Mouse (Mus musculus) midbrain, embryonic 14.5 days (tissue): ENCODE measurements around the gene Pde4d. TPM values are rescaled to one million over a fixed set of nuclear protein-coding genes. Genes with fewer than 3 reads are reported as not detected.
"Not testable (repeated sequence)": the region's sequence is repeated elsewhere in the genome, so short reads cannot be mapped to it uniquely, and the experiment has no call there.

Experiments used
- ATAC-seq: fragments of 200-750 bp; cut with Nextera tagmentation; 2 replicates; pipeline ENCODE4 v1.8.0; 2017; ENCODE audit warnings: moderate number of reproducible peaks, moderate library complexity; ENCODE audit not compliant: low FRiP score, low TSS enrichment
- DNase-seq: peaks from one replicate; pipeline ENCODE4 v3.0.0-alpha.2; 2015
- H3K27ac ChIP-seq: fragments of 300-500 bp; sonication (generic); replicated peaks from 2 replicates; pipeline ENCODE4 v1.5.1; 2014; ENCODE audit warnings: mild to moderate bottlenecking, low read depth, low read length, moderate library complexity
- H3K27me3 ChIP-seq: fragments of 300-500 bp; sonication (generic); 2 replicates; pipeline ENCODE4 v1.6.1; 2014; ENCODE audit warnings: low read length, control low read depth, mixed read lengths; ENCODE audit not compliant: control insufficient read depth, insufficient read depth
- H3K36me3 ChIP-seq: fragments of 300-500 bp; sonication (generic); 2 replicates; pipeline ENCODE4 v1.6.1; 2014; ENCODE audit warnings: low read length, control low read depth; ENCODE audit not compliant: control insufficient read depth, insufficient read depth
- H3K4me1 ChIP-seq: fragments of 300-500 bp; sonication (generic); 2 replicates; pipeline ENCODE4 v1.6.1; 2014; ENCODE audit warnings: mild to moderate bottlenecking, antibody characterized with exemption, low read length, control low read depth; ENCODE audit not compliant: control insufficient read depth, insufficient read depth
- H3K4me2 ChIP-seq: fragments of 300-500 bp; sonication (generic); 2 replicates; pipeline ENCODE4 v1.6.1; 2014; ENCODE audit warnings: mild to moderate bottlenecking, low read length, moderate library complexity
- H3K4me3 ChIP-seq: fragments of 300-500 bp; sonication (generic); replicated peaks from 2 replicates; pipeline ENCODE4 v1.5.1; 2014; ENCODE audit warnings: low read depth, low read length
- H3K9ac ChIP-seq: fragments of 300-500 bp; sonication (generic); replicated peaks from 2 replicates; pipeline ENCODE4 v1.6.1; 2014; ENCODE audit warnings: mild to moderate bottlenecking, low read length, moderate library complexity
- H3K9me3 ChIP-seq: fragments of 300-500 bp; sonication (generic); 2 replicates; pipeline ENCODE4 v1.6.1; 2016; ENCODE audit warnings: low read length, control low read depth, mixed read lengths; ENCODE audit not compliant: control insufficient read depth
- WGBS: fragments of 180-500 bp; shearing (Covaris S2); extraction: QIAGEN DNeasy Blood & Tissue Kit; methylation state at CpG from one replicate; pipeline ENCODE4 v1.1.7; 2014; 5-methylcytosine and 5-hydroxymethylcytosine counted together
- polyA plus RNA-seq: library from polyadenylated mRNA; unstranded; fragments of >200 nt; fragmentation: Nextera tagmentation; extraction: Ambion mirVana; gene quantifications from 2 replicates; pipeline ENCODE4 v1.2.1, GENCODE M21; 2014

The Pde4d gene
- polyA plus RNA-seq, 1 experiment from 2014 or later = 27.1 TPM

- Histone ChIP-seq H3K27me3 (no peaks in the 10 kb centered on the region), H3K4me3 (no peak overlapping the region), H3K9me3 (no peaks in the 10 kb centered on the region), H3K4me1 (no peaks in the 10 kb centered on the region), H3K36me3 (no peaks in the 10 kb centered on the region), H3K4me2 (no peak overlapping the region), H3K9ac (no peak overlapping the region), H3K27ac (no peak overlapping the region)
- DNase-seq (no peak), ATAC-seq (no peak)
- 88% methylated on average over 5 of the region's 5 CpGs for WGBS
Observed at GRCm38 (mm10) chr13:109883636-109884035, 1433.9 kb downstream of the Pde4d start.

GRCm38 (mm10) chr13:109884812-109885211 is 1435.1 kb downstream of the Pde4d start:
- 91% methylated on average over 7 of the region's 7 CpGs for WGBS
- no peaks in the 10 kb centered on the region for H3K4me1 ChIP-seq

GRCm38 (mm10) chr13:109888293-109888692 is 1438.5 kb downstream of the Pde4d start:
- WGBS = 89% methylated on average over 4 of the region's 4 CpGs
- Histone ChIP-seq H3K27me3 (no peaks in the 10 kb centered on the region), H3K9ac (no peak overlapping the region), H3K27ac (no peak overlapping the region), H3K4me1 (no peaks in the 10 kb centered on the region), H3K9me3 (no peaks in the 10 kb centered on the region), H3K4me2 (no peak overlapping the region), H3K36me3 (no peaks in the 10 kb centered on the region), H3K4me3 (no peak overlapping the region)
- ATAC-seq = no peak
- DNase-seq = no peak

More at GRCm38 (mm10) chr13:109884812-109885211, 1435.1 kb downstream of the Pde4d start:
- Histone ChIP-seq H3K9me3 (no peaks in the 10 kb centered on the region), H3K9ac (no peak overlapping the region), H3K27me3 (no peaks in the 10 kb centered on the region), H3K4me3 (no peak overlapping the region), H3K4me2 (no peak overlapping the region), H3K27ac (no peak overlapping the region), H3K36me3 (no peaks in the 10 kb centered on the region)
- no peak for DNase-seq
- ATAC-seq = no peak

GRCm38 (mm10) chr13:109891194-109891909 is 1441.6 kb downstream of the Pde4d start:
- no peak overlapping the region for H3K27ac ChIP-seq

GRCm38 (mm10) chr13:109891910-109892265 is 1442.1 kb downstream of the Pde4d start:
- Histone ChIP-seq H3K36me3 (no peaks in the 10 kb centered on the region), H3K27me3 (no peaks in the 10 kb centered on the region), H3K4me2 (no peak overlapping the region), H3K27ac (no peak overlapping the region), H3K4me3 (no peak overlapping the region), H3K9ac (no peak overlapping the region), H3K9me3 (no peaks in the 10 kb centered on the region), H3K4me1 (no peaks in the 10 kb centered on the region)
- WGBS = 73% methylated on average over 4 of the region's 4 CpGs
- no peak for ATAC-seq
- peak; percentile 31 for DNase-seq

More at GRCm38 (mm10) chr13:109891194-109891909, 1441.6 kb downstream of the Pde4d start:
- ATAC-seq (0 out of 2 replicates have a peak, but pooled peaks have one; percentile 27), DNase-seq (no peak)
- Histone ChIP-seq H3K36me3 (no peaks in the 10 kb centered on the region), H3K4me2 (no peak overlapping the region), H3K4me1 (no peaks in the 10 kb centered on the region), H3K9ac (no peak overlapping the region), H3K9me3 (no peaks in the 10 kb centered on the region), H3K4me3 (no peak overlapping the region), H3K27me3 (no peaks in the 10 kb centered on the region)
- 84% methylated on average over 6 of the region's 6 CpGs for WGBS

- Histone ChIP-seq H3K27ac (no peak overlapping the region), H3K27me3 (no peaks in the 10 kb centered on the region), H3K9me3 (no peaks in the 10 kb centered on the region), H3K4me2 (no peak overlapping the region), H3K4me1 (peaks cover 10% of the 10 kb centered on the region), H3K36me3 (no peaks in the 10 kb centered on the region), H3K4me3 (no peak overlapping the region), H3K9ac (no peak overlapping the region)
- 83% methylated on average over 14 of the region's 14 CpGs for WGBS
- DNase-seq = no peak
- no peak for ATAC-seq
Observed at GRCm38 (mm10) chr13:109899442-109900428, 1450.0 kb downstream of the Pde4d start.

- DNase-seq = no peak
- H3K4me2 ChIP-seq = peak overlapping the region; percentile 96
- H3K9ac ChIP-seq = no peak overlapping the region
- no peaks in the 10 kb centered on the region for H3K9me3 ChIP-seq
- 66% methylated on average over 5 of the region's 5 CpGs for WGBS
- no peaks in the 10 kb centered on the region for H3K36me3 ChIP-seq
- peak overlapping the region; percentile 77; the same call in 1 of the 2 replicates for H3K4me3 ChIP-seq
- ATAC-seq = no peak
- H3K4me1 ChIP-seq = peaks cover 10% of the 10 kb centered on the region
- H3K27me3 ChIP-seq = no peaks in the 10 kb centered on the region
- H3K27ac ChIP-seq = no peak overlapping the region
Observed at GRCm38 (mm10) chr13:109901811-109902210, 1452.1 kb downstream of the Pde4d start.

- H3K9me3 ChIP-seq, H3K4me1 ChIP-seq, H3K27me3 ChIP-seq, H3K36me3 ChIP-seq: not testable (repeated sequence)
- Histone ChIP-seq H3K9ac (peak overlapping the region; percentile 77), H3K4me2 (peak overlapping the region; percentile 96), H3K27ac (peak overlapping the region; percentile 78), H3K4me3 (peak overlapping the region; percentile 77)
- DNase-seq = peak; percentile 82
- peak; percentile 77 for ATAC-seq
- WGBS = under 1% methylated on average over 28 of the region's 28 CpGs
Observed at GRCm38 (mm10) chr13:109902460-109902854, 1452.7 kb downstream of the Pde4d start.
